9 mouse cellular contexts compared by ENCODE assay signal in genomic region chr9:28405816-28406215, GRCm38 (mm10).
DNase-seq lines count a peak whose midpoint lies in the region; ATAC-seq and TF ChIP-seq lines count a peak whose summit lies in the region.
"Had no signal": no experiment of that assay in that cellular context is flagged by ENCODE, and none has a peak within 500 bp of the region (broad histone marks: within the 10 kb centered on the region; RNA-seq: fewer than 3 reads in every experiment).

No protein-coding gene starts in this region.

- 0% methylated on average over 1 of the region's 1 CpGs for WGBS in kidney, embryonic 16.5 days
- 0% methylated on average over 1 of the region's 1 CpGs for WGBS in midbrain, embryonic 11.5 days

- H3K9ac ChIP-seq in kidney, embryonic 16.5 days (replicated peaks; ENCODE audit: low read length): no peak overlapping the region
- H3K9ac ChIP-seq in ES-E14 (ENCODE audit: insufficient read depth, low read depth, low read length, poor library complexity, severe bottlenecking): no peak overlapping the region
- no peak overlapping the region for H3K9ac ChIP-seq in midbrain, embryonic 11.5 days (ENCODE audit: low read length)
- H3K9ac ChIP-seq: embryonic facial prominence, embryonic 12.5 days had no signal

- in situ Hi-C loops in ES-E14 (cut with MboI; ENCODE audit: low sequenced_read_pairs in 2 of 2, unreplicated experiment in 2 of 2): no loop called here

- no peaks in the 10 kb centered on the region for H3K36me3 ChIP-seq in kidney, embryonic 16.5 days (ENCODE audit: insufficient read depth, low read length)
- no peaks in the 10 kb centered on the region for H3K36me3 ChIP-seq in ES-E14 (ENCODE audit: control insufficient read depth, insufficient read depth, low read length, poor library complexity, severe bottlenecking)
- no peaks in the 10 kb centered on the region for H3K36me3 ChIP-seq in midbrain, embryonic 11.5 days (ENCODE audit: control insufficient read depth, insufficient read depth, low read length)
- H3K36me3 ChIP-seq: embryonic facial prominence, embryonic 12.5 days had no signal

- ATAC-seq in kidney, embryonic 16.5 days (ENCODE audit: low FRiP score, low TSS enrichment): no peak
- no peak for ATAC-seq in midbrain, embryonic 11.5 days (ENCODE audit: low FRiP score)
- no peak for ATAC-seq in granulocyte monocyte progenitor cell, adult 5-6 weeks (replicated peaks; ENCODE audit: poor library complexity, severe bottlenecking)

- H3K4me3 ChIP-seq in kidney, embryonic 16.5 days (ENCODE audit: low read length): no peak overlapping the region
- no peak overlapping the region for H3K4me3 ChIP-seq in ES-E14 (ENCODE audit: insufficient read depth in 1 of 2, low read depth in 1 of 2, low read length in 2 of 2, poor library complexity in 1 of 2, severe bottlenecking in 1 of 2)
- H3K4me3 ChIP-seq in midbrain, embryonic 11.5 days (ENCODE audit: low read depth, low read length): no peak overlapping the region
- H3K4me3 ChIP-seq: embryonic facial prominence, embryonic 12.5 days had no signal

- no peak overlapping the region for H3K4me2 ChIP-seq in kidney, embryonic 16.5 days (replicated peaks; ENCODE audit: low read depth, low read length)
- H3K4me2 ChIP-seq in midbrain, embryonic 11.5 days: no peak overlapping the region
- H3K4me2 ChIP-seq: embryonic facial prominence, embryonic 12.5 days had no signal

- H3K27me3 ChIP-seq in kidney, embryonic 16.5 days (ENCODE audit: insufficient read depth, low read length): peaks cover 35% of the 10 kb centered on the region
- peaks cover 11% of the 10 kb centered on the region; the same call in 1 of the 2 replicates for H3K27me3 ChIP-seq in midbrain, embryonic 11.5 days (ENCODE audit: control insufficient read depth, insufficient read depth, low read length)

- H3K27ac ChIP-seq in kidney, embryonic 16.5 days (ENCODE audit: low read length): no peak overlapping the region
- no peak overlapping the region for H3K27ac ChIP-seq in ES-E14 (ENCODE audit: insufficient read depth, low read depth, low read length, poor library complexity, severe bottlenecking)
- no peak overlapping the region for H3K27ac ChIP-seq in midbrain, embryonic 11.5 days (ENCODE audit: low read depth, low read length)
- H3K27ac ChIP-seq: embryonic facial prominence, embryonic 12.5 days had no signal

- peak; percentile 68 for DNase-seq in kidney, postnatal 10 days
- DNase-seq in 416B (ENCODE audit: low read depth) (peak; percentile 14), ES-E14 (ENCODE audit: low read depth, low spot score) (peak; percentile 19)
- peak; percentile 62 for DNase-seq in embryo, embryonic 10 days (ENCODE audit: low spot score)
- peak; percentile 92 for DNase-seq in midbrain, embryonic 11.5 days (ENCODE audit: low spot score, missing footprints)
- no peak for DNase-seq in frontal cortex, postnatal 25 days (ENCODE audit: low spot score in 2 of 2)

- H3K9me3 ChIP-seq in kidney, embryonic 16.5 days (ENCODE audit: low read length): no peaks in the 10 kb centered on the region
- H3K9me3 ChIP-seq in ES-E14 (ENCODE audit: control insufficient read depth, insufficient read depth, low read depth, low read length): no peaks in the 10 kb centered on the region
- no peaks in the 10 kb centered on the region for H3K9me3 ChIP-seq in midbrain, embryonic 11.5 days (ENCODE audit: control insufficient read depth, low read length)
- H3K9me3 ChIP-seq: embryonic facial prominence, embryonic 12.5 days had no signal

- H3K4me1 ChIP-seq in kidney, embryonic 16.5 days (ENCODE audit: insufficient read depth, low read length): peaks cover 14% of the 10 kb centered on the region
- 0 out of 4 replicates have a peak, but pooled peaks cover 0 to 2% of the 10 kb centered on the region in 2 experiments for H3K4me1 ChIP-seq in ES-E14 (ENCODE audit: control insufficient read depth in 2 of 2, insufficient read depth in 2 of 2, low read length in 2 of 2, poor library complexity in 1 of 2)
- H3K4me1 ChIP-seq in midbrain, embryonic 11.5 days (ENCODE audit: control insufficient read depth, insufficient read depth, low read length): no peaks in the 10 kb centered on the region

TF ChIP-seq in ES-E14, 5 proteins besides CTCF, POLR2A, EP300 and RAD21:
- TF ChIP-seq HCFC1 (IDR thresholded peaks at IDR 0.05; ENCODE audit: borderline replicate concordance, insufficient read depth, low read length) (no peak), CHD2 (IDR thresholded peaks at IDR 0.05; ENCODE audit: low read depth, low read length) (no peak), ZC3H11A (IDR thresholded peaks at IDR 0.05; ENCODE audit: borderline replicate concordance, low read depth, low read length) (peak; percentile 15; the same call in 1 of the 2 replicates)

Comparison
In these comparisons a context has a peak if more than half of its experiments do, and no peak if none do; other contexts are left out.
1. DNase-seq: peak in kidney, postnatal 10 days (single experiment), 416B (single experiment), ES-E14 (single experiment), embryo, embryonic 10 days (single experiment) and midbrain, embryonic 11.5 days (single experiment); none in frontal cortex, postnatal 25 days (0 of 2).